Mouse (Mus musculus) neural tube, embryonic 13.5 days (tissue): ENCODE results near the gene Usp21. TPM values are rescaled to one million over a fixed set of nuclear protein-coding genes. Genes with fewer than 3 reads are reported as not detected.
A peak's percentile ranks its signal among the peaks of the same experiment; 100 is the strongest.
"Not testable (repeated sequence)": the region's sequence is repeated elsewhere in the genome, so short reads cannot be mapped to it uniquely, and the experiment has no call there.

ENCODE experiments used
- ATAC-seq: fragments of 200-750 bp; cut with Nextera tagmentation; 2 replicates; pipeline ENCODE4 v1.8.0; 2017; ENCODE audit warnings: low read depth, mild to moderate bottlenecking, moderate TSS enrichment, moderate library complexity
- H3K27ac ChIP-seq: fragments of 300-500 bp; sonication (generic); replicated peaks from 2 replicates; pipeline ENCODE4 v1.5.1; 2015; ENCODE audit warnings: moderate library complexity, mild to moderate bottlenecking, inconsistent platforms
- H3K27me3 ChIP-seq: fragments of 300-500 bp; sonication (generic); 2 replicates; pipeline ENCODE4 v1.6.1; 2015; ENCODE audit warnings: mild to moderate bottlenecking, inconsistent platforms
- H3K36me3 ChIP-seq: fragments of 300-500 bp; sonication (generic); 2 replicates; pipeline ENCODE4 v1.6.1; 2015; ENCODE audit warnings: mild to moderate bottlenecking, inconsistent platforms
- H3K4me1 ChIP-seq: fragments of 300-500 bp; sonication (generic); replicated peaks from 2 replicates; pipeline ENCODE4 v1.6.1; 2015; ENCODE audit warnings: inconsistent platforms
- H3K4me2 ChIP-seq: fragments of 300-500 bp; sonication (generic); 2 replicates; pipeline ENCODE4 v1.6.1; 2015; ENCODE audit warnings: inconsistent platforms, mild to moderate bottlenecking, moderate library complexity
- H3K4me3 ChIP-seq: fragments of 300-500 bp; sonication (generic); 2 replicates; pipeline ENCODE4 v1.5.1; 2015; ENCODE audit warnings: mild to moderate bottlenecking, inconsistent platforms
- H3K9ac ChIP-seq: fragments of 300-500 bp; sonication (generic); 2 replicates; pipeline ENCODE4 v1.6.1; 2015; ENCODE audit warnings: moderate library complexity, mild to moderate bottlenecking, inconsistent platforms
- H3K9me3 ChIP-seq: fragments of 300-500 bp; sonication (generic); 2 replicates; pipeline ENCODE4 v1.6.1; 2016; ENCODE audit warnings: inconsistent platforms
- WGBS: fragments of 180-500 bp; shearing (Covaris S2); methylation state at CpG from one replicate; pipeline ENCODE4 v1.1.7; 2015; 5-methylcytosine and 5-hydroxymethylcytosine counted together
- polyA plus RNA-seq: library from polyadenylated mRNA; unstranded; fragments of >200 nt; fragmentation: Nextera tagmentation; extraction: Ambion mirVana; gene quantifications from 2 replicates; pipeline ENCODE4 v1.2.1, GENCODE M21; 2015

Usp21 gene
- polyA plus RNA-seq, 1 experiment from 2014 or later, result 89.3 TPM

GRCm38 (mm10) chr1:171309321-171309720 is 21.5 kb upstream of the Usp21 start:
- no peak for ATAC-seq
- H3K27me3 ChIP-seq, result no peaks in the 10 kb centered on the region
- 73% methylated on average over 2 of the region's 2 CpGs for WGBS
- no peak overlapping the region for H3K9ac ChIP-seq
- no peak overlapping the region for H3K4me2 ChIP-seq
- no peaks in the 10 kb centered on the region for H3K4me1 ChIP-seq
- H3K9me3 ChIP-seq, result no peaks in the 10 kb centered on the region
- no peak overlapping the region for H3K27ac ChIP-seq
- no peaks in the 10 kb centered on the region for H3K36me3 ChIP-seq
- H3K4me3 ChIP-seq, result no peak overlapping the region

- 73% methylated on average over 5 of the region's 5 CpGs for WGBS
These were observed 18.4 kb upstream of the Usp21 start for GRCm38 (mm10) chr1:171306157-171306556.

GRCm38 (mm10) chr1:171298226-171298625 is 10.4 kb upstream of the Usp21 start:
- 75% methylated on average over 3 of the region's 3 CpGs for WGBS
- ATAC-seq, result no peak
- no peak overlapping the region for H3K27ac ChIP-seq
- H3K27me3 ChIP-seq, result peaks cover 39% of the 10 kb centered on the region
- no peak overlapping the region for H3K4me2 ChIP-seq
- H3K9me3 ChIP-seq, result no peaks in the 10 kb centered on the region
- H3K4me3 ChIP-seq, result no peak overlapping the region
- no peaks in the 10 kb centered on the region for H3K36me3 ChIP-seq
- no peak overlapping the region for H3K9ac ChIP-seq
- H3K4me1 ChIP-seq, result peaks cover 12% of the 10 kb centered on the region

More at GRCm38 (mm10) chr1:171306157-171306556, 18.4 kb upstream of the Usp21 start:
- not testable (repeated sequence) for H3K4me2 ChIP-seq, H3K9ac ChIP-seq, ATAC-seq, H3K36me3 ChIP-seq, H3K27ac ChIP-seq, H3K4me3 ChIP-seq, H3K4me1 ChIP-seq, H3K9me3 ChIP-seq, H3K27me3 ChIP-seq

GRCm38 (mm10) chr1:171295063-171295402 is 7.2 kb upstream of the Usp21 start:
- Histone ChIP-seq H3K27ac (peak overlapping the region; percentile 94), H3K4me3 (peak overlapping the region; percentile 63), H3K27me3 (peaks cover 36% of the 10 kb centered on the region), H3K36me3 (peaks cover 1% of the 10 kb centered on the region), H3K9me3 (no peaks in the 10 kb centered on the region), H3K9ac (peak overlapping the region; percentile 85), H3K4me2 (peak overlapping the region; percentile 54), H3K4me1 (peaks cover 14% of the 10 kb centered on the region)
- 21% methylated on average over 3 of the region's 3 CpGs for WGBS
- peak; percentile 19; the same call in 1 of the 2 replicates for ATAC-seq

- under 1% methylated on average over 42 of the region's 42 CpGs for WGBS
- H3K27ac ChIP-seq, result peak within 1 kb of the TSS; percentile 94
- peak within 1 kb of the TSS; percentile 80 for H3K4me2 ChIP-seq
- peak within 1 kb of the TSS; percentile 63 for H3K4me3 ChIP-seq
- peak; percentile 84 for ATAC-seq
- H3K27me3 ChIP-seq, result peaks cover 34% of the 10 kb centered on the region
- peak within 1 kb of the TSS; percentile 85 for H3K9ac ChIP-seq
- H3K4me1 ChIP-seq, result peaks cover 14% of the 10 kb centered on the region
- no peaks in the 10 kb centered on the region for H3K9me3 ChIP-seq
- H3K36me3 ChIP-seq, result peaks cover 7% of the 10 kb centered on the region
These were observed 6.7 kb upstream of the Usp21 start, which contains the start of gene Ufc1 for GRCm38 (mm10) chr1:171294298-171295062. Ufc1 (minus strand) TSS chr1:171295024.

- peaks cover 33% of the 10 kb centered on the region for H3K27me3 ChIP-seq
- no peak for ATAC-seq
- H3K27ac ChIP-seq, result peak overlapping the region; percentile 94
- H3K4me1 ChIP-seq, result peaks cover 14% of the 10 kb centered on the region
- H3K4me2 ChIP-seq, result peak overlapping the region; percentile 80
- no peaks in the 10 kb centered on the region for H3K9me3 ChIP-seq
- 39% methylated on average over 5 of the region's 5 CpGs for whole genome bisulfite sequencing
- peaks cover 13% of the 10 kb centered on the region for H3K36me3 ChIP-seq
- H3K9ac ChIP-seq, result peak overlapping the region; percentile 85
- H3K4me3 ChIP-seq, result peak overlapping the region; percentile 63
These were observed 6.1 kb upstream of the Usp21 start for GRCm38 (mm10) chr1:171293906-171294297.

- Histone ChIP-seq H3K36me3 (peaks cover 18% of the 10 kb centered on the region), H3K4me3 (peak overlapping the region; percentile 63), H3K27ac (no peak overlapping the region), H3K9ac (peak overlapping the region; percentile 85), H3K27me3 (peaks cover 27% of the 10 kb centered on the region), H3K9me3 (no peaks in the 10 kb centered on the region), H3K4me1 (peaks cover 19% of the 10 kb centered on the region), H3K4me2 (peak overlapping the region; percentile 80)
- ATAC-seq, result no peak
- WGBS, result 89% methylated on average over 3 of the region's 3 CpGs
These were observed 5.6 kb upstream of the Usp21 start for GRCm38 (mm10) chr1:171293351-171293750.

GRCm38 (mm10) chr1:171288328-171288727 is 537 bp upstream of the Usp21 start:
- no peaks in the 10 kb centered on the region for H3K9me3 ChIP-seq
- 61% methylated on average over 4 of the region's 4 CpGs for WGBS
- no peaks in the 10 kb centered on the region for H3K27me3 ChIP-seq
- ATAC-seq, result no peak
- peak overlapping the region; percentile 97 for H3K27ac ChIP-seq
- 0 out of 2 replicates have a peak overlapping the region, but pooled peaks have one; percentile 97 for H3K9ac ChIP-seq
- peaks cover 54% of the 10 kb centered on the region for H3K36me3 ChIP-seq
- H3K4me3 ChIP-seq, result peak overlapping the region; percentile 88
- H3K4me1 ChIP-seq, result peaks cover 41% of the 10 kb centered on the region
- H3K4me2 ChIP-seq, result peak overlapping the region; percentile 68

GRCm38 (mm10) chr1:171286517-171286916 is 1.3 kb downstream of the Usp21 start:
- Histone ChIP-seq H3K27ac (no peak overlapping the region), H3K36me3 (peaks cover 65% of the 10 kb centered on the region), H3K4me1 (peaks cover 46% of the 10 kb centered on the region), H3K9me3 (no peaks in the 10 kb centered on the region), H3K4me2 (peak overlapping the region; percentile 68), H3K9ac (peak overlapping the region; percentile 97), H3K4me3 (peak overlapping the region; percentile 88), H3K27me3 (no peaks in the 10 kb centered on the region)
- ATAC-seq, result no peak
- 90% methylated on average over 19 of the region's 19 CpGs for WGBS

GRCm38 (mm10) chr1:171285096-171285892 is 2.5 kb downstream of the Usp21 start:
- no peak overlapping the region for H3K4me2 ChIP-seq

GRCm38 (mm10) chr1:171284491-171284890 is 3.3 kb downstream of the Usp21 start:
- Histone ChIP-seq H3K36me3 (peaks cover 58% of the 10 kb centered on the region), H3K27me3 (no peaks in the 10 kb centered on the region), H3K4me3 (no peak overlapping the region), H3K4me2 (no peak overlapping the region), H3K27ac (0 out of 2 replicates have a peak overlapping the region, but pooled peaks have one; percentile 9), H3K9ac (no peak overlapping the region), H3K4me1 (peaks cover 61% of the 10 kb centered on the region), H3K9me3 (no peaks in the 10 kb centered on the region)
- ATAC-seq, result no peak
- WGBS, result 91% methylated on average over 15 of the region's 15 CpGs

More at GRCm38 (mm10) chr1:171285096-171285892, 2.5 kb downstream of the Usp21 start:
- no peaks in the 10 kb centered on the region for H3K9me3 ChIP-seq
- peaks cover 65% of the 10 kb centered on the region for H3K36me3 ChIP-seq
- no peaks in the 10 kb centered on the region for H3K27me3 ChIP-seq
- H3K9ac ChIP-seq, result no peak overlapping the region
- no peak overlapping the region for H3K4me3 ChIP-seq
- no peak overlapping the region for H3K27ac ChIP-seq
- WGBS, result 87% methylated on average over 20 of the region's 20 CpGs
- no peak for ATAC-seq
- H3K4me1 ChIP-seq, result peaks cover 53% of the 10 kb centered on the region
